Mouse (Mus musculus): ENCODE results near the gene Prmt6. TPM values are rescaled to one million over a fixed set of nuclear protein-coding genes. Genes with fewer than 3 reads are reported as not detected.

Gene Prmt6
- polyA plus RNA-seq (2015; fragmentation: Nextera tagmentation; extraction: Ambion mirVana) = 8.4 and 10.1 TPM in 2 replicates

DNA sequence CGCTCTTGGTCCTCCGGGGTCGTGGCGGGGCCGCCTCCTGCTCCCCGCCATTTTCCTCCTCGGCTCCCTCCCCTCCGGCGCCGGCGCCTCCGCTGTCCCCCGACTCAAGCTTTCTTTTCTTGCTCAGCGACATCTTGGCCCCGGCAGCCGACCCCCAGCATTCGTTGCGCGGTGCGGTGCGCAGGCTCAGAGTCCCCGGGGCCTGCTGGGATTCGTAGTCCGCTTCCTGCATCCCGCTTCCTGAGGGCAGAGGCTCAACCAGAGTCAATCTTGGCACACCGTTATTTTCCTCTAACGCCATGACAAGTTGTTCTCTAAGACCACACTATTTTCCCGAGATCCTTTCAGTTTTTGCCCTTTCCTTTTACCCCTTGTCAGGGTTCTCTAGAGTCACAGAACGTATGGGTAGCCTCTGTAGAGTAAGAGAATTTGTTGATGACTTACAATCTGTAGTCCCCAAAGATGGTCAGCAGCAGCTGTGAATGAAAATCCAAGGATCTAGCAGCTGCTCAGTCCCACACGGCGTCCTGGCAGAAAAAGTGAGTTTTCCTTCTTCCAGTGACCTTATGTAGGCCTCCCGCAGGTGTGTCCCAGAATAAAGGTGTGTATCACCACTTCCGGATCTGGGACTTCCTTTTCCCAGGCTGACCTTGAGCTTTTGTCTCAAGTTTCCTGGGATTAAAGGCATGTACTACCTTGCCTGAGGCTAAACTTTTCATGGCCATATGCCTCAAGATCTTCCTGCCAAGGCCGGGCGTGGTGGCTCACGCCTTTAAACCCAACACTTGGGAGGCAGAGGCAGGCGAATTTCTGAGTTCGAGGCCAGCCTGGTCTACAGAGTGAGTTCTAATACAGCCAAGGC, at the start of gene Prmt6:
Prmt6 (minus strand) TSS at position 160 of the 862 bp plus-strand sequence.

Other genes starting within 250 kb of the Prmt6 start
- 0.34 and 0.63 TPM in 2 replicates for gene Ntng1, start 107.0 kb downstream of the Prmt6 start, polyA plus RNA-seq (2015; fragmentation: Nextera tagmentation; extraction: Ambion mirVana)

Data from spleen, postnatal 0 days (tissue).